Mouse (Mus musculus) hindbrain, embryonic 16.5 days (tissue): ENCODE data around the gene Sik2. TPM values are rescaled to one million over a fixed set of nuclear protein-coding genes. Genes with fewer than 3 reads are reported as not detected.

ENCODE experiments used
- ATAC-seq: fragments of 200-750 bp; cut with Nextera tagmentation; 2 replicates; pipeline ENCODE4 v1.8.0; 2017; ENCODE audit warnings: moderate TSS enrichment, moderate library complexity
- H3K27ac ChIP-seq: fragments of 300-500 bp; sonication (generic); 2 replicates; pipeline ENCODE4 v1.5.1; 2014; ENCODE audit warnings: low read depth, mild to moderate bottlenecking, control low read depth, low read length, moderate library complexity
- H3K27me3 ChIP-seq: fragments of 300-500 bp; sonication (generic); replicated peaks from 2 replicates; pipeline ENCODE4 v1.6.1; 2014; ENCODE audit warnings: low read length; ENCODE audit not compliant: control insufficient read depth, insufficient read depth
- H3K36me3 ChIP-seq: fragments of 300-500 bp; sonication (generic); 2 replicates; pipeline ENCODE4 v1.6.1; 2014; ENCODE audit warnings: mild to moderate bottlenecking, low read length, moderate library complexity, mixed read lengths; ENCODE audit not compliant: control insufficient read depth, insufficient read depth
- H3K4me1 ChIP-seq: fragments of 300-500 bp; sonication (generic); 2 replicates; pipeline ENCODE4 v1.6.1; 2014; ENCODE audit warnings: low read depth, low read length; ENCODE audit not compliant: control insufficient read depth, insufficient read depth
- H3K4me2 ChIP-seq: fragments of 300-500 bp; sonication (generic); 2 replicates; pipeline ENCODE4 v1.6.1; 2014; ENCODE audit warnings: mild to moderate bottlenecking, low read length, control low read depth, moderate library complexity
- H3K4me3 ChIP-seq: fragments of 300-500 bp; sonication (generic); 2 replicates; pipeline ENCODE4 v1.5.1; 2014; ENCODE audit warnings: mild to moderate bottlenecking, low read length, control low read depth, moderate library complexity
- H3K9ac ChIP-seq: fragments of 300-500 bp; sonication (generic); 2 replicates; pipeline ENCODE4 v1.6.1; 2014; ENCODE audit warnings: low read depth, mild to moderate bottlenecking, control low read depth, low read length, moderate library complexity
- H3K9me3 ChIP-seq: fragments of 300-500 bp; sonication (generic); 2 replicates; pipeline ENCODE4 v1.6.1; 2014; ENCODE audit warnings: mild to moderate bottlenecking, low read length, moderate library complexity; ENCODE audit not compliant: control insufficient read depth
- WGBS: fragments of 180-500 bp; shearing (Covaris S2); extraction: QIAGEN DNeasy Blood & Tissue Kit; methylation state at CpG from one replicate; pipeline ENCODE4 v1.1.7; 2014; 5-methylcytosine and 5-hydroxymethylcytosine counted together
- polyA plus RNA-seq: library from polyadenylated mRNA; unstranded; fragments of >200 nt; fragmentation: Nextera tagmentation; extraction: Ambion mirVana; gene quantifications from 2 replicates; pipeline ENCODE4 v1.2.1, GENCODE M21; 2015

Sik2 gene
- polyA plus RNA-seq, 1 experiment from 2014 or later, result 15.9 TPM

DNA sequence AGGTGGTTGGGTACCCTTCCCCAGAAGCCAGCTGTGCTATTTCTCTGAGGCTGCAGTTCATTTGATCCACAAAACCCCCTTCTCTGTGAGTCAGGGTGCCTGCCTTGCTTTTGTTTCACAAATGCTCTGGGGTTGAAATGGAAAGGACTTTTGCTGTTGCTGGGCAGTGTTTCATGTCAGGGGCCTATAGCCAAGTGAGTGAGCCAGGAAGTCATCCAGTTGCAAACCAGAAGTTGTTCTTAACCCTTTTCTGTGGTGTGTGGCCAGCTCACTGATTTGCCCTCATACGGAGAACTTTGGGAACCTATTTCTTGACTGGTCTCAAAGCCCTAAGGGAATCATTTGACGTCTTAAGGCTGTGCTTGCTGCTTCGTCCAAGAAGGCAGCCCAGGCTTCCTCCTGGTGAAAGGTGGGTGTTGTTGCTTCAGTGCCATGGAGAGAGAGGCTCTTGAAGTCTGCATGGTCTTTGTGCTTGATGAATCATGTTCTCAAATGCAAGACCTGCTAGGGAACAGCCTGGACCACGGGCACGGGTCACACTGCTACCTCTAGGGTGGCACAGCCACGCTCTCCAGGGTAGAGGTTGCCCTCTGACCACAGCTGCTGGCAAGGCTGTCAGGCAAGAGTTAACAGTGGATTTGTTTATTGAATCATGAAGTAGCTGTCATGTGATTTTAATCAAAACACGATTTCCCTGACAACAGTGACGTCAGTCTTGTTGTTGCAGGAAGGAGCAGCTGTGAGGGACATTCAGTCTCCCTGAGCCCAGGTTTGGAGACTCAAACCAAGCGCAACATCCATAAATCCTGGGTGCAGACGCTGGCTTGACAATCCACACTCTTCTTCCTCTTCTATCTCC is 123.9 kb downstream of the Sik2 start:
- Histone ChIP-seq H3K4me1 (peaks cover 16% of the 10 kb centered on the region), H3K36me3 (peaks cover 6% of the 10 kb centered on the region), H3K4me3 (no peak overlapping the region), H3K27me3 (no peaks in the 10 kb centered on the region), H3K9ac (no peak overlapping the region), H3K4me2 (no peak overlapping the region), H3K27ac (no peak overlapping the region; the same call in 1 of the 2 replicates), H3K9me3 (no peaks in the 10 kb centered on the region)
- 57% methylated on average over 10 of the region's 10 CpGs for WGBS
- ATAC-seq, result peak; percentile 17; the same call in 1 of the 2 replicates

DNA sequence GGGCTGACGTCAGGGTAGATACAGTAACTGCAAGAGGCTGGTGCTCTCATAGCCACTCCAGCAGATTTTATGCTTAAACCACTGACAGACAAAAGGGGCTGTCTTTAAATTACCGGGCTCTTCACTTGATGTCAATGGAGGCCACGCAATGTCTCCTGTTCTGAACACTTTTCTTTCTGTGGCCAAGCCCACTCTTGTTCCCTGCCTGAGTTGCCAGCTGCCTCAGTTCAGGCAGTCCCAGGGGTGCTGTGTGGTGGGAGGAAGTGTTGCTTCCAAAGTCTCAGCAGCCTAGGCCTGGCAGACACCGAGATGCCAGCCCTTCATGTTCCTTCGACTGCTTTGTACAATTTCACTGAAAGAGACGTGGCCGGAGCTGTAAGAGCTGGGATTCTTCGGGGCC is 124.8 kb downstream of the Sik2 start:
- Histone ChIP-seq H3K27ac (no peak overlapping the region), H3K9ac (no peak overlapping the region), H3K9me3 (no peaks in the 10 kb centered on the region), H3K4me3 (no peak overlapping the region), H3K4me2 (no peak overlapping the region), H3K27me3 (no peaks in the 10 kb centered on the region), H3K4me1 (peaks cover 16% of the 10 kb centered on the region), H3K36me3 (peaks cover 12% of the 10 kb centered on the region)
- no peak for ATAC-seq
- 81% methylated on average over 8 of the region's 8 CpGs for WGBS

DNA sequence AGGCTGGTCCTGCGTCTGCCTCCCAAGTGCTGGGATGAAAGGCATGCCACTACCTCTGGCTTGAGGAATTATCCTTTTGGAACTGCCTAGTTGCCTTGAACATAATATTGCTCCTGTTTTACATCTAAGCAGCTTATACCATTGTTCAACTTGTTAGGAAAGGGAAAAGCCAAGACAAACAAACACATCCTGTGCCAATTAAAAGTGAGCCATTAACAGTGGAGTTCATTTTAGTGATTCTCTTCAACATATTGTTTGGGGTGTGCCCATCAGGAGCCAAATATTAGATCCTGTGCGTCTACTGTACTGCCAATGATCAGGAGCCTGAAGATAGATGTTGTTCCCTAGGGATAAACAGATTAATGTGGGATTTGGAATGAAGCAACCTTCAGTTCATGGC is 126.7 kb downstream of the Sik2 start:
- WGBS, result 80% methylated on average over 2 of the region's 2 CpGs

DNA sequence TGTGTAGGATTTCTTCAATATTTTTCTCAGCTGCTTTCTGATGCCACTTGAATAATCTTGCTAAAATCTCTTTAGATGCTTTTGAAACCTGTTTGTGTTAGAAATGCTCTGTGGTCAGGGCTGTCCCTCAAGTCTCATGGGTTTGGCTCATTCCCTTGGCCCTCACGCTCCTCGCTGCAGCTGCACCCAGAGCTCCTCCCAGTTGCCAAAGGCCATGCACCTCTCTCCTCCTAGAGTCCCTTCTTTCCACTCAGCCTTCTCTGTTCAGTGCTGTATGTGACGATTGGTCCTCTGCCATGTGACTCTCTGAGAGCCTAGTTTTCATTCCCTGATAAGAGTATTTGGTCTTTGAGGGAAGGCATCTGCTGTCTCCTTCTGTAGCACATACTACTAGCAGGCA is 131.4 kb downstream of the Sik2 start:
- Histone ChIP-seq H3K9me3 (no peaks in the 10 kb centered on the region), H3K4me3 (no peak overlapping the region), H3K27me3 (no peaks in the 10 kb centered on the region), H3K27ac (no peak overlapping the region), H3K9ac (no peak overlapping the region), H3K4me1 (no peaks in the 10 kb centered on the region), H3K4me2 (no peak overlapping the region), H3K36me3 (peaks cover 15% of the 10 kb centered on the region)
- WGBS, result 89% methylated on average over 3 of the region's 3 CpGs
- ATAC-seq, result no peak

More for the DNA sequence above, 126.7 kb downstream of the Sik2 start:
- Histone ChIP-seq H3K4me2 (no peak overlapping the region), H3K36me3 (peaks cover 15% of the 10 kb centered on the region), H3K27ac (no peak overlapping the region), H3K9ac (no peak overlapping the region), H3K4me1 (peaks cover 10% of the 10 kb centered on the region; the same call in 1 of the 2 replicates), H3K9me3 (no peaks in the 10 kb centered on the region), H3K4me3 (no peak overlapping the region), H3K27me3 (no peaks in the 10 kb centered on the region)
- ATAC-seq, result no peak

GRCm38 (mm10) chr9:50876287-50876686 is 132.6 kb downstream of the Sik2 start:
- Histone ChIP-seq H3K36me3 (peaks cover 15% of the 10 kb centered on the region), H3K4me3 (no peak overlapping the region), H3K9ac (no peak overlapping the region), H3K4me1 (no peaks in the 10 kb centered on the region), H3K27me3 (no peaks in the 10 kb centered on the region), H3K4me2 (no peak overlapping the region), H3K9me3 (no peaks in the 10 kb centered on the region), H3K27ac (no peak overlapping the region)
- no peak for ATAC-seq
- WGBS, result 93% methylated on average over 3 of the region's 3 CpGs

- no peaks in the 10 kb centered on the region for H3K4me1 ChIP-seq
- ATAC-seq, result no peak
- peaks cover 17% of the 10 kb centered on the region for H3K36me3 ChIP-seq
- no peak overlapping the region for H3K4me3 ChIP-seq
- H3K4me2 ChIP-seq, result no peak overlapping the region
- H3K9ac ChIP-seq, result no peak overlapping the region
- no peaks in the 10 kb centered on the region for H3K27me3 ChIP-seq
- H3K27ac ChIP-seq, result no peak overlapping the region
- no peaks in the 10 kb centered on the region for H3K9me3 ChIP-seq
- 95% methylated on average over 4 of the region's 4 CpGs for WGBS
Observed at GRCm38 (mm10) chr9:50875470-50875869, 133.4 kb downstream of the Sik2 start.

DNA sequence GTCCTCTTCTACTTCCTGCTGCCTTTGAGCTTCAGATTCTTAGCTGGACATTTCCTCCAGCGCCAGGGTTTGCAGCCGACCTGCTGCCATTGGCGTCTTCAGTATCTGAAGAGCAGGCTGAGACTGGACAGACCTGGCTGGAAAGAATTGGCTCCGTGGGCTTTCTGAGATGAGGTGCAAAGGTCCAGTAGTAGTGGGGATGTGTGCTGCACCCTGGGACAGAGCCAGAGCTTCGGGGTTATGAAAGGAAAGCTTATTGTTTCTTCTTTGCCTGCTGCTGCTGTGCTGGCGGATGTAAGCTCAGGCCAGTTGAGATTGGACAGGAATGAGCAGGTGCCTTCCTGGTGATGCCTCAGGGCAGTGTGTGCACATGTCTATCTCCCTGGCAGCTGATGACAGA is 134.8 kb downstream of the Sik2 start:
- no peak overlapping the region for H3K4me2 ChIP-seq
- H3K27me3 ChIP-seq, result no peaks in the 10 kb centered on the region
- H3K27ac ChIP-seq, result no peak overlapping the region
- ATAC-seq, result no peak
- H3K9ac ChIP-seq, result no peak overlapping the region
- 87% methylated on average over 6 of the region's 6 CpGs for WGBS
- no peak overlapping the region for H3K4me3 ChIP-seq
- H3K4me1 ChIP-seq, result no peaks in the 10 kb centered on the region
- no peaks in the 10 kb centered on the region for H3K9me3 ChIP-seq
- H3K36me3 ChIP-seq, result peaks cover 12% of the 10 kb centered on the region

- Histone ChIP-seq H3K4me1 (no peaks in the 10 kb centered on the region), H3K9ac (no peak overlapping the region), H3K4me3 (no peak overlapping the region), H3K27me3 (no peaks in the 10 kb centered on the region), H3K9me3 (no peaks in the 10 kb centered on the region), H3K27ac (no peak overlapping the region), H3K36me3 (peaks cover 10% of the 10 kb centered on the region), H3K4me2 (no peak overlapping the region)
- 90% methylated on average over 9 of the region's 9 CpGs for WGBS
- ATAC-seq, result no peak
Observed at GRCm38 (mm10) chr9:50873210-50873609, 135.7 kb downstream of the Sik2 start.

- Histone ChIP-seq H3K27me3 (no peaks in the 10 kb centered on the region), H3K4me3 (no peak overlapping the region), H3K9ac (no peak overlapping the region), H3K4me2 (no peak overlapping the region), H3K4me1 (no peaks in the 10 kb centered on the region), H3K27ac (no peak overlapping the region), H3K9me3 (no peaks in the 10 kb centered on the region), H3K36me3 (peaks cover 17% of the 10 kb centered on the region)
- no peak for ATAC-seq
- WGBS, result 83% methylated on average over 2 of the region's 2 CpGs
Observed at GRCm38 (mm10) chr9:50868182-50868581, 140.7 kb downstream of the Sik2 start.
